Mouse (Mus musculus) T-helper 1 cell (primary cell): Measurements from ENCODE around the gene Akap8.

Experiments
- in situ Hi-C: fragments of 300-600 bp; cut with MboI, MseI; formaldehyde crosslinking; loops from one replicate; pipeline ENCODE4 v1.15.1; 2025; ENCODE audit warnings: high pct_unique_total_duplicates

Akap8 gene

DNA sequence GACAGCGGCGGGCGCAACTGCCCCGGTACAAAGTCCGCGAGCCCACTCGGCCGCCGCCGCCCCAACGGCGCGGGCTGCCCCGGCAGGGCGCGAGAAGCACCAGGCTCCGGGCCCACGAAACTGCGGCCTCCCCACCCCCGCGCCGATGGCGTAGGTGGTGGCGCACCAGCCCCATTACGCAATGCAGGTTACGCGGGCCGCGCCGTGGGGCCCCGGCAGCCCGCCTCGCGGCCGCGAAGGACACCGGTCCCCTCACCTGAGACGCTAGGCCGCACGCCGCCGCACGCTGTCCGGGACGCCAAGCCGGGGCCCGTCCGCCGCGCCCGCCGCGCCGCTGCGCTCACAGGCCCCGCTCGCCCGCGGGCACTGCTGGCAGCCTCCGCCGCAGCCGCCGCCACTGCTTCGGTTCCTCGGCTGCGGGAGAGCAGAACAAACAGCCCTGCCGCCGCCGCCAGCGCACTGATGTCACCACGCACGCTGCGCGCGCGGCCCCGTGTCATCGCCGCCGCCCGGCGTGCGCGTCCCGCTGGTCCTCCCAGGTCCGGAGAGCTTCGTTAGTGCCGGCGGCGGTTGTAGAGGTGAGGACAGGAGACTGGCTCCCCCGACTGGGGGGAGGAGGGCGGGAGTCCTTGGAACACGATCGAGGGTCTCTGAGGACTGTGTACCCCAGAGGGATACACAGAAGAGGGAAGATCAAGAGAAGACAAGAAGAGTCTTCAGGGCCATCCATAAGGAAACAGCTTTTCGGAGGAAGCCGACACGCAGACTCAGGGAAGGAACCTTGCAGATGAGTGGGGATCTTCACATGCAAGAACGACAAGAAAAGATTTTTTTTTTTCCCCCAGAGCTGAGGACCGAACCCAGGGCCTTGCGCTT, 36.5 kb downstream of the Akap8 start, which contains the start of gene Brd4:
TSS of gene Brd4 (minus strand) at position 461 of the 876 bp plus-strand sequence.
- in situ Hi-C loops = no loop called here

GRCm38 (mm10) chr17:32283771-32284221, 37.2 kb downstream of the Akap8 start:
- in situ Hi-C loops = no loop called here

GRCm38 (mm10) chr17:32283341-32283740, 37.7 kb downstream of the Akap8 start:
- in situ Hi-C loops = no loop called here

DNA sequence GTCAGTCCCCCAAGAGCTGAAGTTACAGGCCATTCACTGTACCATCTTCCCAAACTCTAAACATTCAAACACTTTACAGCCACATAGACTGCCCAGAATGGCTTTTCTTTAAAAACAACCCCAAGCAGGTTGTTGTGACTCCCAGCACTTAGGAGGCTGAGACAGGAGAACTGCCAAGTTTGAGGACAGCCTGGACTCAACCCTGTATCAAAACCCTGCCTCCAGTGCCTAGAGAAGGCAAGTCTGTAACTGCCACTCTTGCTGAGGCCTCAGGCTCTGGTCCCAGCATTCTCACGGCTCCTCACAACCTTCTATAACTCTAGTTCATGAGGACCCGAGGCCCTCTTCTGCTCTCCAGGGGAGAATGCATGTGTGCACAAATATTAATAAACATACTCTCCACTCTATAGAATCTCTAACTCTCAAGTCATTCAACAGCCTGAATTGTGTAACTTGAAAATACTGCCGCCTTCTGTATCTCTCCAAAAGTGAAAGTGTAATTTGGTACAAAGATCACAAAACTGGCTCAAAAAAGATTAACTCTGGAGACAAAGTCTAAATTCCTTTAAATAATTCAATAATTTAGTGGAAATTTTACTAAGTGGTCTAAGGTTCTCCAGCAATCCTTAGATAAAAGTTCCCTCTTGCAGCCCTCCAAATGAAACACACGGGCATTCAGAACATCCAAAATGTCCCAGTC, 39.3 kb downstream of the Akap8 start:
- in situ Hi-C loops = no loop called here

- in situ Hi-C loops = no loop called here
Observed at GRCm38 (mm10) chr17:32281126-32281525, 39.9 kb downstream of the Akap8 start.

- in situ Hi-C loops = no loop called here
Observed at GRCm38 (mm10) chr17:32280575-32280974, 40.5 kb downstream of the Akap8 start.

- in situ Hi-C loops = no loop called here
Observed at GRCm38 (mm10) chr17:32277201-32277600, 43.8 kb downstream of the Akap8 start.

- in situ Hi-C loops = no loop called here
Observed at GRCm38 (mm10) chr17:32275568-32275967, 45.5 kb downstream of the Akap8 start.

DNA sequence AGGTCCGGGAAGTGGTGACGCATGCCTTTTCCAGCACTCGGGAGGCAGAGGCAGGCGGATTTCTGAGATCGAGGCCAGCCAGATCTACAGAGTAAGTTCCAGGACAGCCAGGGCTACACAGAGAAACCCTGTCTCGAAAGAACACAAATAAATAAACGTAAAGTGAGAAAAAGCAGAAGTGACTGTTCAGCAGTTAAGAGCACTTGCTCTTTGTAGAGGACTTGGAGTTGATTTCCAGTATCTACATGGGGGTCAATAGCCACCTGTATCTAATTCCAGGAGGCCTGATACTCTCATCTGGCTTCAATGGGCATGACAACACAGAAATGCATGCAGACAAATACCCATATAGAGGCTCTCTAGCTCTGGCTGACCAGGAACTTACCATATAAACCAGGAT, 51.9 kb downstream of the Akap8 start:
- in situ Hi-C loops = no loop called here

GRCm38 (mm10) chr17:32268540-32268960, 52.5 kb downstream of the Akap8 start:
- in situ Hi-C loops = no loop called here

DNA sequence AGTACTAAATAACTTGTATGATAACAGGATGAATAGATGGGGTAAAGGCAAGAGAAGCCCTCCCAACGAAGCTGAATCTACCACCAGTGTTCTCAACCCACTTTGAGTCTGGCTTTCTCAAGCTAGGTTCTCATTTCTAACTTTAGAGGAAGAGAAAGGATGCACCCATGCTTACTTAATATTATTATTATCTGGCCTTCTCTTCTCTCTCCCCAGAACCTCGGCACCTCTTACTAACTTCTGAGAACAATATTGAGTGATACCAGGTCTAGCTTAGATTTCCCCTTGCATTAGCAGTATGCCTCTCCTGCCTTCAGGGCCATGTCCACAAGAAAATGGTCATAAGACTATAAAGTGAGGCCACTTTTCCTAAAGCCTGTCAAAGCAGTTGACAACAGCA, 52.9 kb downstream of the Akap8 start:
- in situ Hi-C loops = no loop called here

DNA sequence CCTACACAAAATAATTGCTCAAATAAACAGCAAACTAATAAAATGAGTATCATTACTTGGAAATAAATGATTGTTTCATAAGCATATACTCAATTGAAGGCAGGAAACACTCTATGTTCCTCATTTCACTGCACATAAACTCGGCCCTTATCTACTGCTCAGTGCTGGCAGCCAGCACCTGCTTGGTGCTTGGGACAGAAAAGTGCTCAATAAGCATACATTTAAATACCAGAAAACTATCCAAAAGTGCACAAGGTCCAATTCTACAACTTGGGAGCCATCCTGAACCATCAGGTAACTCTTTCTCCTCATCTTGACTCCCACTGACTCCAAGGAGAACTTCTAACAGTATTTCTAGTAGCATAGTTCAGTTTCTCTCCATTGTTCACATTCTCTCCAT, 53.4 kb downstream of the Akap8 start:
- in situ Hi-C loops = no loop called here

DNA sequence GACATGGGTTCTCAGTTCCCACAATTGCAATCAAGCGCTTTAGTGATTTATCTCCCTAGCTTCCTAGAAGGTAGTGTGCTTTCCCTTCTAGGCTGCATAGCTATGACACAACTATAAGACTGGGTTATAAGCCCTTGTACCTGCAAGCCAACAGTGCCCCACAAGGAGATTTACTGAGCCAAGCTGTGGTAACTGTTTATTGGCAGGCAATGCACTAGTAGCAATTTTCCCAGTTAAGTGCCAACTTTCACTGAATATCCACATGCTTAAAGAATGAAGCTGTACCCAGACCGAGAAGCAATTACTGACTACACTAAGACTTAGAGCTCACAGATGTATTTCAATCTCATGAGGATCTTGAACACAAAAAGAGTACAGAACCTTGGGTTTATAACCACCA, 57.4 kb downstream of the Akap8 start:
- in situ Hi-C loops = no loop called here

DNA sequence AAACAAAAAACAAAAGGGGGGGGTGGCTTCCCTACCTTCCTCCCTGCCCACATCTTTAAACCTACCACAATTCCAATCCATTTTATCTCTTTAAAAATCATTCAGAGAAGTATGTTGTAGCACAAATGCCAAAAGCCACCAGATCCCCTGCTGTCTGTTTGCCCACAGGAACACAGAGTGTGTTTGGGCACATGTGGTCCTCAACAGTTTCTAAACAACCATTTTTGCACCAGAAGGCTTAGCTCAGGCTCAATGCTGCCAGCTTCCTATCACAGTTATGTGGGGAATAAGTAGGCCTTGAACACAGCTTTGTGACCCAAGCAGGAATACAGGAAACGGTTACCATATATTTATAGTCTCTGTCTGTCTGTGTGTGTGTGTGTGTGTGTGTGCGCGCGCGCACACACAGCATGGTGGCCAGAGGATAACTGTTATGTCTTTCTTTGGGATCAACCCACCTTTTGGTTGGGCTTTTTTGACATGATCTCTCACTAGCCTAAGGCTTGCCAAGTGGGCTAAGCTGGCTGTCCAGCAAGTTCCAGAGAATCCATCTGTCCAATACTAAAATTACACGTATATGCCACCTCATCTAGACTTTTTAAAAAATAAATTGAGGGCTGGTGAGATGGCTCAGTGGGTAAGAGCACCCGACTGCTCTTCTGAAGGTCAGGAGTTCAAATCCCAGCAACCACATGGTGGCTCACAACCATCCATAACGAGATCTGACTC, 58.0 kb downstream of the Akap8 start:
- in situ Hi-C loops = no loop called here

DNA sequence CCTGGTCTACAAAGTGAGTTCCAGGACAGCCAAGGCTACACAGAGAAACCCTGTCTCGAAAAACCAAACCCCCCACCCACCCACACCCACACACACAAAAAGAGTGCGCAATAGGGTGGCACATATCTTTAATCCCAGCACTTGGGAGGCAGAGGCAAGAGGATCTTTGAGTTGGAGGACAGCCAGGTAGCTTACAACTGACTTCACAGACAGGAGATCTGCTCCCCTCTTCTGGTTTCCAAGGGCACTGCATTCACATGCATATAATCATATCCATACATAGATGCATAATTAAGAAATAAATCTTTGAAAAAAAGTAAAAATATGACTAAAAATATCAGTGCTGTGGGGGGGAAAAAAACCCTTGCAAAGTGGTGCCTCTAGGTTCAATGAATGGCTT, 62.2 kb downstream of the Akap8 start:
- in situ Hi-C loops = no loop called here

DNA sequence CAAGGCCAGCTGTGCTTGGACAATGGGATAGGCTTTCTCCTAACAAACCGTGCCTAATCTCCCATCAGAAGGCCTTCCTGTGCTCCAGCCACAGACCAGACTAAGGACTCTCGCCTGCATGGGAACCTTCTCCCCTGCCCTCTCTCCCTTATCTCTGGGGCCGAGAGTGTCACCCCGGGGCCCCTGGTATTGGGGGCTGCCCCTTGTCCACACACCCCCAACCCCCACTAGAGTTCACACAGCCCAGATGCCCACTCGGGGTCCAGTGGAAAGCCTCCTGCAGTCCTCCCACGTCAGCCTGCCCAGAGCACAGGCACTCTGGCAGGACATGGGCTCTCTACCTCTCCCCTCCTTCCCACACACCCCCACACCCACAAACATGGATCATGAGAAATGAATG, 63.1 kb downstream of the Akap8 start:
- in situ Hi-C loops = no loop called here

DNA sequence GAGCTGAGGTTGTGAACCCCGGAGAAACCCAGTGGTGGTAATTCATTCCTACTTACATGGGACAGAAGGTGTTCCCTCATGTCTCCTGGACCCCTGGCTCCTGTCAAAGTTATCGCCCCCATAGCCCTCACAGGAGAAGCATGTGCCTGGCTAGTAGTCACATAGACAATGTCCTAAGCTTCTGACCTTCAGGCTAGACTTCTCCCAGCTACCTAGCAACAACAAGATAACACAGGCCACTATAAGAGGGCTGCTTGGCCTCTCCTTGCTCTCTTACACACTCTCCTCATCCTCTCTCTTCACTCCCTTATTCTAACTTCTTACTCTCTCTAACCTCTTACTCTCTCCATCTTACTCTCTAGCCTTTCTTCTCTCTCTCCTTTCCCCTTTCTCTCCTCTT, 63.6 kb downstream of the Akap8 start:
- in situ Hi-C loops = no loop called here

DNA sequence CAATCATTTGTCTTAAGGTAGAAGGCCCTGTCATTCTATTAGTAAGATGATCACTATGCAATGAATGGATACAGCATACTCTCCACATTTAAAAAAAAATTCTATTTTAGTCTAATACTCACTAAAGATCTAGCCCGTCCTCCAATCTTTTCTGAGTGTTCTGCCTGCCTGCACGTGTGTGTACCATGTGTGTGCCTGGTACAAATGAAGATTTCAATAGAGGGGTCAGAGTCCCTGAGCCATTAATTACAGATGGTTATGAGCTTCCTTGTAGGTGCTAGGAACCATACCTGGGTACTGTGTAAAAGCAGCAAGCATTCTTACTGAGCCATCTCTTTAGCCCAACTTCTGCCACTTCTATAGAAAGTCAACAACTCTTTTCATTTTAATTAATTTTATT, 64.1 kb downstream of the Akap8 start:
- in situ Hi-C loops = no loop called here
